Mouse (Mus musculus): ENCODE data around the gene Dpm2. TPM values are rescaled to one million over a fixed set of nuclear protein-coding genes. Genes with fewer than 3 reads are reported as not detected.

The Dpm2 gene
- polyA plus RNA-seq, 1 experiment, result 1.2 TPM

DNA sequence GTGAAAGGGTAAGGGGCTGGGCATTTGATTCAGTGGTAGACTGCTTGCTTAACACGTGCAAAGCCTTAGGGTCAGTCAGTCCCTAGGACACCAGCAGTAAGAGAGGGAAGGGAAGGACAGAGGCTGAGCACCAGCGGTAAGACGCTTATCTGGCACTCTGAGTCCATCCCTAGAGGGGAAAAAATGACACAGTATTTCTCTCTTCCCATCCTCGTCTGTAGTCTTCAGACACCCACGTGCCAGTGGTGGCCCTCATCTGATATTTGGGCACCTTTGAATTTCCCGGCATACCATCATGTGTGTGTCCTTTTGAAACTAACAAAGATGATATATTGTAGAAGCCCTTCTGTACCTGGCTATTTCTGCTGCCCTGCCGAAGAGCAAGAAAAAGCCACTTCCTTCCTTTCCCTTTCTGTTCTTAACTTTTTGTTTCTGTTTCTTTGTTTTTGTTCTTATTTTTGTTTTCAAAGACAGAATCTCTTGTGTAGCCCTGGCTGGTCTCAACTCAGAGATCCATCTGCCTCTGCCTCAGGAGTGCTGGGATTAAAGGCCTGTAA, 17.0 kb upstream of the Dpm2 start:
- TF ChIP-seq TAL1 (IDR thresholded peaks at IDR 0.05; ENCODE audit: low read length), result no peak
- no peak for TF ChIP-seq GATA1 (IDR thresholded peaks at IDR 0.05; ENCODE audit: low read length)
- peaks cover 2% of the 10 kb centered on the region; the same call in 1 of the 2 replicates for H3K4me1 ChIP-seq (ENCODE audit: control insufficient read depth)
- H3K27me3 ChIP-seq (ENCODE audit: control insufficient read depth), result no peaks in the 10 kb centered on the region
- no peaks in the 10 kb centered on the region for H3K36me3 ChIP-seq (ENCODE audit: control insufficient read depth)
- no peak overlapping the region for H3K4me3 ChIP-seq (replicated peaks)
- H3K9me3 ChIP-seq (ENCODE audit: control insufficient read depth, low read length), result no peaks in the 10 kb centered on the region

DNA sequence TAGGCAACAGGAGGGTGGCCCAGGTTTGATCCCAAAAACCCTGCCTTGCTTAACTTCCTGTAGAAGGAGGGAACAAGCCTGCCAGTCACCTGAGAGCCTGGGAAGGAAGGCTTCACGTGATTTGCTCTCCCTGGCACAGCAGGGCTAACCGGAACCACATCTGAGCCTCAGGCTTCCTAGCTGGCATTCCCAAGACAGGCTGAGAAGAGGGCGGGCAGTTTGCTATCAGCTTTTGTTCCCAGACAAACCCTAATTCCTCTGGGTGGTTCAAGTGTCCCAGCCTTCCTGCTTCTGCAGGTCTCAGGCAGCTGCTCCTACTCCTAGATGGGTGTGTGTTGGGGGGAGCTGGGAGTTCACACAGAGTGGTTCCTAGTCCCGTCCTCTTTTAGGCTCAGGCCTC, 15.2 kb upstream of the Dpm2 start:
- TF ChIP-seq GATA1 (IDR thresholded peaks at IDR 0.05; ENCODE audit: low read length), result no peak
- no peak for TF ChIP-seq TAL1 (IDR thresholded peaks at IDR 0.05; ENCODE audit: low read length)
- no peak overlapping the region for H3K4me3 ChIP-seq (replicated peaks)
- peaks cover 11% of the 10 kb centered on the region for H3K4me1 ChIP-seq (ENCODE audit: control insufficient read depth)
- no peaks in the 10 kb centered on the region for H3K9me3 ChIP-seq (ENCODE audit: control insufficient read depth, low read length)
- H3K36me3 ChIP-seq (ENCODE audit: control insufficient read depth), result no peaks in the 10 kb centered on the region
- no peaks in the 10 kb centered on the region for H3K27me3 ChIP-seq (ENCODE audit: control insufficient read depth)

DNA sequence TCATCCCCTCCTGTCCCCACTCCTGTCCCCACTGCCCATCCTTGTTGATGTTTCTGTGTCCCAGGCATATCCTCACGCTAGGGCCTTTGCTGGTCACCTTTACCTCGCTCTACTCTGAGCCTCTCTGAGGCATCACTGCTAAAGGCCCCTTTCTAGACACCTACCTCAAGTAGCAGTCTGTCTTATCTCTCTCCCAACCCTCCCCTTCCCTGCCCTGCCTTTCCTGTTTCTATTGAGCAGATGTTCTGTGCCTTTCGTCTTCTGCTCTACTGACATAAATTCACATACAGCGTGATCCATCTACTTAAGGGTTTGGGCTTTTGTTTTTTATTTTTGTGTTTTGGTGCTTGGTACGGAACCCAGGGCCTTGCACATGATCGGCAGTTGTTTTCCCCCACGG, 14.6 kb upstream of the Dpm2 start:
- H3K4me1 ChIP-seq (ENCODE audit: control insufficient read depth), result peaks cover 13% of the 10 kb centered on the region
- TF ChIP-seq TAL1 (IDR thresholded peaks at IDR 0.05; ENCODE audit: low read length), result no peak
- TF ChIP-seq GATA1 (IDR thresholded peaks at IDR 0.05; ENCODE audit: low read length), result no peak
- H3K36me3 ChIP-seq (ENCODE audit: control insufficient read depth), result no peaks in the 10 kb centered on the region
- no peak overlapping the region for H3K4me3 ChIP-seq (replicated peaks)
- H3K9me3 ChIP-seq (ENCODE audit: control insufficient read depth, low read length), result no peaks in the 10 kb centered on the region
- no peaks in the 10 kb centered on the region for H3K27me3 ChIP-seq (ENCODE audit: control insufficient read depth)

DNA sequence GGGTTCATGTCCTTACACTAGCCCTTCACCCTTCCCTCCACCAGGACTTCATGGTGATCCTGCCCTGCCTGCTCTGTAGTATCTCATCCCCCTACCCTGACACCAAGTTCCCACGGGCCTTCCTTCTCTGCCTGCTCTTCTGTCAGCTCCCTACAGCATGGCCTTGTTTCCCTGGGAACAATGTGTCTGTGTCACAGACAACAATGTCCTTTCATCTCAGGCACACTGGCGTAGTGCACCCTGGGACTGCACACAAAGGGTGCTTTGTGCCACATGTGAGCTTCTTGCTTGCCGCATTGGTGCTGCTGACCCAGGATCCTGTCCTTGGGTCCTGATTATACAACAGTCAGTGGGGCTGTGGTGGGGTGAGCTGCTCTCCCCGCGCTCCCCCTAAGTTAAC, 11.1 kb upstream of the Dpm2 start:
- H3K36me3 ChIP-seq (ENCODE audit: control insufficient read depth), result no peaks in the 10 kb centered on the region
- H3K4me3 ChIP-seq (replicated peaks), result no peak overlapping the region
- TF ChIP-seq TAL1 (IDR thresholded peaks at IDR 0.05; ENCODE audit: low read length) (no peak), GATA1 (IDR thresholded peaks at IDR 0.05; ENCODE audit: low read length) (no peak)
- peaks cover 11% of the 10 kb centered on the region for H3K4me1 ChIP-seq (ENCODE audit: control insufficient read depth)
- H3K27me3 ChIP-seq (ENCODE audit: control insufficient read depth), result no peaks in the 10 kb centered on the region
- no peaks in the 10 kb centered on the region for H3K9me3 ChIP-seq (ENCODE audit: control insufficient read depth, low read length)

DNA sequence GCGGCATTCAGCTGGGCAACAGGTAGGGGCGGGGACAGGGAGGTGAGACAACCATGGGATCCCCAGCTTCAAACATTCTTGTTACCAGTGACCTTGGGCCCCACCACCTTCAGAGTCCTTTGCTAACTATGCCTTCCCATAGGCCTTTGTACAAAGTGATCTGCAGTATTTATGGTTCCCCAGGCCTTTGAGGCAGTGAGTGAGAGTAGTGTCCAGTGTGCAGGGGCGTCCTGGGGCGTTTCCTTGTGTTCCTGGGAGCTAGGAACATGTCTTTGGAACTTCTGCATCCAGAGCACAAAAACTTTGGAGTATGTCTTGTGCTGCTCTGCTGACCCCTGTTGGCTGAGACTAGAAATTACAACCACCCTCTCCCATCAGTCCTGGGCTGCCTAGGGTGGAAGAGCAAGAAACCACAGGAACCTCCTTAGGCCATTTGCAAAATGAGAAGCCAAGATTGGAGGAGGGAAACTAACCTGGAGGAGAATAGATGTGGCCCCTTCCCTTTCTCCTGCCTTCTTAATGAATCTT, 4.1 kb upstream of the Dpm2 start:
- peaks cover 9% of the 10 kb centered on the region for H3K4me1 ChIP-seq (ENCODE audit: control insufficient read depth)
- peaks cover 8% of the 10 kb centered on the region; the same call in 1 of the 2 replicates for H3K36me3 ChIP-seq (ENCODE audit: control insufficient read depth)
- H3K4me3 ChIP-seq (replicated peaks), result no peak overlapping the region
- no peaks in the 10 kb centered on the region for H3K27me3 ChIP-seq (ENCODE audit: control insufficient read depth)
- H3K9me3 ChIP-seq (ENCODE audit: control insufficient read depth, low read length), result no peaks in the 10 kb centered on the region
- TF ChIP-seq GATA1 (IDR thresholded peaks at IDR 0.05; ENCODE audit: low read length) (no peak), TAL1 (IDR thresholded peaks at IDR 0.05; ENCODE audit: low read length) (no peak)

DNA sequence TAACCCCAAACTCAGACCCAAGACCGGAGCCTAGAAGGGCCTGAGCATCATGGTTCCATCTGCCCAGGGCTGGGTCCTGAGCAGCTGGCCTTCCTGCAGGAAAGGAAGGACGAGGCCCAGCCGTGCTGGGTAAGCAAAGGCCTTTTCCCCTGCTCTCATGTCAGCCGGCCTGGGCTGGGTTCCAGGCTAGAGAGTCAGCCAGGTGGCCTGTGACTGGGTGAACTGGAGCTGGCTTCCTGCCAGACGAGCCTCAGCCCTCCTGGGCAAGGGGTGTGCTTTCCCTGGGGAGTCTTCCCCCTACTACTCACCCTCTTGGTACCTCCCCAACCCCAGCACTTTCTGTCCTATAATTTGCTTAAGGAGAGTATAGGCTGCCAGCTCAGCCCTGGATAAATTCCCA, 2.5 kb upstream of the Dpm2 start:
- TF ChIP-seq TAL1 (IDR thresholded peaks at IDR 0.05; ENCODE audit: low read length) (no peak), GATA1 (IDR thresholded peaks at IDR 0.05; ENCODE audit: low read length) (no peak)
- Histone ChIP-seq H3K27me3 (ENCODE audit: control insufficient read depth) (no peaks in the 10 kb centered on the region), H3K36me3 (ENCODE audit: control insufficient read depth) (peaks cover 20% of the 10 kb centered on the region), H3K4me1 (ENCODE audit: control insufficient read depth) (peaks cover 20% of the 10 kb centered on the region), H3K4me3 (replicated peaks) (no peak overlapping the region), H3K9me3 (ENCODE audit: control insufficient read depth, low read length) (no peaks in the 10 kb centered on the region)

DNA sequence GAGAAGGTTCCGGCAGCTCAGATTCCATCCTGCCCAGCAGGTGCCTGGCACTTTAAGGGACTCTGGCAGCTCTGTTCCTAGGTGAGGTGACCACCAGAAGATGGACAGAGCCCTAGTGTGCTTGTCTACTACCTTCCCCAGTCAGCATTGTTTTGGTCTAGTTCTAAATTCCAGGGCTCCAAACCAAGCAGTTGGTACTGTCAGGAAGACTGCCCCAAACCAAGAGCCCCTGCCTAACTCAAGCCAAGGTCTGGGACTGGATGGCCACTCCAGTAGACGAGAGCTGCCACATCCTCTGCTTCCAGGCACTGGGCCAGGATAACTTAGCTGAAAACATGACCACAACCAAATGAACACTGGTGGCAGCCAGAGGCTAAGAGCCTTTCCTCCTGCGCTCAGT, 1.7 kb upstream of the Dpm2 start:
- no peaks in the 10 kb centered on the region for H3K9me3 ChIP-seq (ENCODE audit: control insufficient read depth, low read length)
- H3K4me3 ChIP-seq (replicated peaks), result no peak overlapping the region
- no peak for TF ChIP-seq GATA1 (IDR thresholded peaks at IDR 0.05; ENCODE audit: low read length)
- TF ChIP-seq TAL1 (IDR thresholded peaks at IDR 0.05; ENCODE audit: low read length), result no peak
- H3K4me1 ChIP-seq (ENCODE audit: control insufficient read depth), result peaks cover 20% of the 10 kb centered on the region
- H3K36me3 ChIP-seq (ENCODE audit: control insufficient read depth), result peaks cover 27% of the 10 kb centered on the region
- H3K27me3 ChIP-seq (ENCODE audit: control insufficient read depth), result no peaks in the 10 kb centered on the region

DNA sequence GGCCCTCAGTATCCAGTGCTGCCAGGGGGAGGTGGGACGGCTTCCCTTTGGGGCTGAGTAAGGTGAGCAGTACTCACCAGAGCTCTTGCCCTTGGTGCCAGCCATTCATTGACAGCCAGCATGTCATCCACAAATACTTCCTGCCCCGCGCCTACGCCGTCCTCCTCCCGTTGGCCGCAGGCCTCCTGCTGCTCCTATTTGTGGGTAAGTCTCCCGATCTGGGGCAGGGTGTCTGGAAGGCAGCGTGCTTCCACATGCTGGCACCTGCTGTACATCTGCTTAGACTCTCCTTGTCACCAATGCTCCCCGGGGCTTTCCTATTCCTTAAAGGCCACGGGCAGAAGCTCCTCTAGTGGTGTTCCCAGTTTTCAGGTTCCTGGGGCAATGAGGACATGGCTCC, 1.5 kb downstream of the Dpm2 start:
- TF ChIP-seq TAL1 (IDR thresholded peaks at IDR 0.05; ENCODE audit: low read length), result no peak
- no peak for TF ChIP-seq GATA1 (IDR thresholded peaks at IDR 0.05; ENCODE audit: low read length)
- Histone ChIP-seq H3K36me3 (ENCODE audit: control insufficient read depth) (peaks cover 27% of the 10 kb centered on the region), H3K27me3 (ENCODE audit: control insufficient read depth) (peaks cover 11% of the 10 kb centered on the region), H3K4me3 (replicated peaks) (peak overlapping the region; percentile 70), H3K4me1 (ENCODE audit: control insufficient read depth) (peaks cover 30% of the 10 kb centered on the region), H3K9me3 (ENCODE audit: control insufficient read depth, low read length) (no peaks in the 10 kb centered on the region)

DNA sequence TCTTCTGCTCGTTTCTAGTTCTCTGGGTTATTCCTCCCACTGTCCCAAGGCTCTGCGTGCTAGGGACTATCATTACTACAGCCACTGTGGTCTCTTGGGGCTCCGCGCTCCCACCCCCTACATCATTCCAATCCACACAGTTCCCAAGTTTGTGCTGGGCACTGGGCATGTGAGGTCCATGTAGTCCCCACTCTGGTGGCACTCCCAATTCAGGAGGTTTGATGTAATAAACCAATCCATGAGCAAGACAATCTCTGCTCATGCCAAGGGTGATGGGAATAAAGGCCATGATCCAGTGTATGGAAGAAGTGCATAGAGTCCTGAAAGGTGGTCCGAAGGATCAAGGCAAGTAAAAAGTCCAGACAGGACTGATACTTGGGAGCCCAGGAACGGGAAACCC, 3.8 kb downstream of the Dpm2 start, which contains the start of gene Pip5kl1:
TSS of gene Pip5kl1 (plus strand) at position 301 of the 400 bp plus-strand sequence.
- H3K36me3 ChIP-seq (ENCODE audit: control insufficient read depth), result peaks cover 19% of the 10 kb centered on the region
- TF ChIP-seq TAL1 (IDR thresholded peaks at IDR 0.05; ENCODE audit: low read length) (no peak), GATA1 (IDR thresholded peaks at IDR 0.05; ENCODE audit: low read length) (no peak)
- H3K4me1 ChIP-seq (ENCODE audit: control insufficient read depth), result peaks cover 30% of the 10 kb centered on the region

More for the DNA sequence above, 3.8 kb downstream of the Dpm2 start, which contains the start of gene Pip5kl1:
- no peaks in the 10 kb centered on the region for H3K9me3 ChIP-seq (ENCODE audit: control insufficient read depth, low read length)
- H3K4me3 ChIP-seq (replicated peaks), result peak within 1 kb of the TSS; percentile 56
- H3K27me3 ChIP-seq (ENCODE audit: control insufficient read depth), result peaks cover 30% of the 10 kb centered on the region
